Mouse (Mus musculus) heart, postnatal 0 days (tissue): ENCODE results near the gene Gjb1.

ENCODE experiments used
- CTCF ChIP-seq: IDR thresholded peaks from 2 replicates; pipeline ENCODE4 v1.5.1; 2016; ENCODE audit warnings: antibody characterized with exemption, control low read depth, low read depth
- EP300 ChIP-seq: IDR thresholded peaks from 2 replicates; pipeline ENCODE4 v1.6.1; 2016; ENCODE audit warnings: antibody characterized with exemption, low read depth

GRCm38 (mm10) chrX:101418946-101419724 lies 43.0 kb downstream of the Gjb1 start:
- TF ChIP-seq CTCF (peak; percentile 36), EP300 (no peak)
